Mouse (Mus musculus) gastrocnemius, adult 18-20 months (tissue): ENCODE data around the gene Minpp1. TPM values are rescaled to one million over a fixed set of nuclear protein-coding genes. Genes with fewer than 3 reads are reported as not detected.

Source experiments
- DNase-seq: peaks from one replicate; pipeline ENCODE4 v3.0.0; 2021; ENCODE audit warnings: low spot score
- total RNA-seq, 2 experiments: library from RNA; stranded (reverse); gene quantifications; 2 replicates each; pipeline ENCODE4 v1.2.3; 2021

Gene Minpp1
- total RNA-seq, 2 experiments from 2014 or later = 13.9 to 14.0 TPM

DNA sequence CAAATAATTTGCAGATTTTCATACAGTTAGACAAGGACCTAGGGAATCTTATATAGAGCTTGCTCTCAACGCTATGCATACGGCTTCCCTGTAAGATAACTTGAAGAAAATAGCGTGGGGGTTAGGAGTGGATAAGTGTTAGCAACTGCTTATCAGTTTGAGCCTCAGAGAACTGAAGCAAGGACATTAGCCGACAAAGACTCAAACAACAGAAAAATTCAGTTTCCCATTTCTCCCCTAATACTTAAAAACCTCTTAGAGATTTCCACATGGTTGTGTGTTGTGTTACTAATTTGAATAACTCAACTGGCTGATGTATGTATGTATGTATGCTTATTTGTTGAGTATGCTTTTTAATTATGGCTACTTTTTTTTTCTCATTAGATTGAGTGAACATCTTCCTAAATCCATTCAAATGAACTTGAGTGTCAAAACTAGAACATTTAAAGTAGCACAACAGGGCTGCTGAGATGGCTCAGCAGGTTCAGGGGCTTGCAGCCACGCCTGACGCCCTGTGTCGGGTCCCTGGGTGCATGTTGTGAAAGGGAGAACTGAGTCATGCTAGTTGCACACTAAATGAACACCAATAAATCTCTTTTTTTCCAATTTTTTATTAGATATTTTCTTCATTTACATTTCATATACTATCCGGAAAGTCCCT, 2.2 kb downstream of the Minpp1 start:
- no peak for DNase-seq

DNA sequence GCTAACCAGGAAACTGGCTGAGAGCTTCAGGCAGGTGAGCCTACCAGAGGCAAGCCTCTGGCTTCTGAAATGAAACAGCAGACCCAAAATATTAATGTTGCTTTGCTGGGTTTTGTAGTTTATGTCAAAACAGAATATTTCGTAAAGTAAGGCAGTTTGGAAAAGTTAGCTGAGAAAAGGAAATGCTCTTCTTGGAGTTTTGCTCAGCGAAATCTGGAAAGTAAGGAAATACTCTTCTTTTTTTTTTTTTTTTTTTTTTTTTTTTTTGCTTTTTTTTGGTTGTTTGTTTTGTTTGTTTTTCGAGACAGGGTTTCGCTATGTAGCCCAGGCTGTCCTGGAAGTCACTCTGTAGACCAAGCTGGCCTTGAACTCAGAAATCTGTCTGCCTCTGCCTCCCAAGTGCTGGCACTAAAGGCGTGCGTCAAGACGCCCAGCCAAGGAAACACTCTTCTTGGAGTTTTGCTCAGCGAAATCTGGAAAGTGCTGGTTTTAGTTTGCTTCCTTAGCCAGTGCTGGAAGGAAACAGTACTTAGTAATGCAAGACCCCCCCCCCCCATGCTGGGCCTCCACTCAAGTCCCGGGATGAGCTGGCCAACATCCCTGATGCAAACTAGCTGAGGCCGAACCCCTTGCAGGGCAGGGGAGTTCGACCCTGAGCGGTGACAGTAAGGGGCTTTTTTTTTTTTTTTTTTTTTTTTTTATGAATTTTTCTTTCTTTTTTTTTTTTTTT, 3.8 kb downstream of the Minpp1 start:
- DNase-seq = no peak

DNA sequence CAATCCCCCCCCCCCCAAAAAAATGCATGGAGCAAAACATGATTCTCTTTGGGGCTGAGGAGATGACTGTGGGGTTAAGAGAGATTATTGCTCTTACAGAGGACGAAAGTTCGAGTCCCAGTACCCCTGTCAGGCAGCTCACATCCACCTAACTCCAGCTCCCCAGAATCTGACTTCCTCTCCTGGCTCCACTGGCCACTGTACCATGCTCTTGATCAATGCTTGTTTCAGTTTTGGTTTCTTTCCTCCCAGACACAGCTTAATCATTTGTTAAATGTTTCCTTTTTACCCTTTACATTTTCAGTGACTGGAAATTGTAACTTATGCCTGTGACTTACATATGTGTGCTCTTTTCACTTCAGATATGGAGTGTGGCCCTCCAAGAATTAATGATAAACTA, 5.4 kb downstream of the Minpp1 start:
- no peak for DNase-seq

DNA sequence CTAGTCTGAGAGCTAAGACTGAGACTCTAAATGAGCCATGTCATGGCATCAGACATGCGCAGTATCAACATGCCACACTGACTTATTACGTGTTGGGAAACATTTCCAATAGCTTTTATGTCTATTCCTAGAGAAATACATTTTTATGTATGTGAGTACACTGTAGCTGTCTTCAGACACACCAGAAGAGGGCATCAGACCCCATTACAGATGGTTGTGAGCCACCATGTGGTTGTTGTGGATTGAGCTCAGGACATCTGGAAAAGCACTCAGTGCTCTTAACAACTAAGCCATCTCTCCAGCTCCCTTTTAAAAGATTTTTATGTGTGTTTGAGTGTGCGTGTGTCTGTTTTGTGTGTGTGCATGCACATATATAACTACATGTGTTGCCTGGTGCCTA, 6.8 kb downstream of the Minpp1 start:
- DNase-seq = no peak

DNA sequence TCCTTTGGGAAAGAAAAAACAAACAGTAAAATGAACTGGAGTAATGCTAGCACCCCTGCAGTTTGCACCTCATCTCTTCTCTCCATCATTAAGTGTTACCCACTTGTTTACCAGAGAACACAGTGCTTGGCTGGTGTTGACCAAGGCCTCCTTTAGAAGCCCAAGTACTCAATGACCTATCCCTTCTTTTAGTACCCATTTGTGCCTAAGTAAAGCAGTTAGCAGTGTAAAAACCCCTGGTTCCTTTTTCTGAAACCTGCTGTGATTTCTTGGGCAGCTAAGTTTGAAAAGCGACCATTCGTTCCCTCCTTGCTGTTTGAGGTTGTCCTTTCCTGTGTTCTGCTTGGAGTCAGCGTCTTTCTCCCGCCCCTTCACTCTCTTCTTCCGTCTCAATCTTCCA, 7.4 kb downstream of the Minpp1 start:
- DNase-seq = no peak

DNA sequence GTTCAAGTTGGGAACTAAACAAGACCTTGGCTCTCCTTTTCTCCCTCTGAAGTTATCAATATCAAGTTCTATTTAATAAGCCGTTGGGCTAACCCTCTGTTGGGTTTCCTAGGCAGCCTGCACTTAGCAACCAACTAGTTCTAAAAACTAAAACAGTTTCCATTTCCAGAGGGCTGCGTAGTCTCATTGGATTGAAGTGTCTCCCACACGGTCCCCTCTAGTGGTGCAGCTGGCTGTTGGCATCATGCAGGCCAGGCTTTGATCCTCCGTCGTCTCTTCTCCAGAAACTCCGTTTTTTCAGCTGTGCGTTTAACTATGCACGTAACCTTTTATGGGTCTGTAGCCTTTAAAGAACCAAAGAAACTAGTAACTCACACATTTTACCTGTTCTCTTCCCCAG, 7.9 kb downstream of the Minpp1 start:
- no peak for DNase-seq

DNA sequence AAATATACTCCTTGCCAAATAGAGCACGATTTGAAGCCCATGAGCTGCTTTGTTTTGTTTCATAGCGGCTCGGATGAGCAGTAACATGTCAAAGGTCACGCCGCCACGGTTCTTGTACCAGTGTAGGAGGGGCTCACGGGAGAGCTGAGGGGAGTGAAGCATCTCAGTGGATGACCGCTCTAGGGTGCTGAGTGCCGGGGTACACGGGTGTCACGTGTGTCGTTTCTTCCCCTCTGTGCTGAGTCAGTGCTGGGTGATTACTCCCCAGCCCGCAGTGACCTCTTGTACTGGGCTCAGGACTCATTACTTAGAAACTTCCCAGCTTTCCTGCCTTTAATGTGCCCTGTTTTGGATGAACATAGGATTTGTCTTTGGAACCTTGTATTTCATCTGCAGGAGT, 9.0 kb downstream of the Minpp1 start:
- DNase-seq = no peak

DNA sequence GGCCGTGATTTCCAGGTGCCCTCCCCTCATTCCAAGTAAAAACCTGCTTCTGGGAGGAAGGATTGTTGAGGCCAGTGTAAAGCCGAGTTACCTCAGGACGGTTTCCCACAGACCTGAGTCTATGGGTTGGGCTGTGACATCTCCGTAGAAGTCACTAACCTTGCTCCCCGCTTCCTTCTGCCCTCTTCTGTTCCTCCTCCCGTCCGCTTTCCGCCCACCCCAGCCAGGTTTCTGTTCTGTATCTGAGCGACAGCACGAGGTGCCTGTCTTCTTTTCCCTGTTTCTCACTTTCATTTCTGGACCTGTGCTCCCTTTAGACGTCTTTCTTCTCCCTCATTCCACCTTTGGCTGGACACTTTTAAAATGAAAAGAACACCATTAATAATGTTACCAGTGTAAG, 9.5 kb downstream of the Minpp1 start:
- no peak for DNase-seq

DNA sequence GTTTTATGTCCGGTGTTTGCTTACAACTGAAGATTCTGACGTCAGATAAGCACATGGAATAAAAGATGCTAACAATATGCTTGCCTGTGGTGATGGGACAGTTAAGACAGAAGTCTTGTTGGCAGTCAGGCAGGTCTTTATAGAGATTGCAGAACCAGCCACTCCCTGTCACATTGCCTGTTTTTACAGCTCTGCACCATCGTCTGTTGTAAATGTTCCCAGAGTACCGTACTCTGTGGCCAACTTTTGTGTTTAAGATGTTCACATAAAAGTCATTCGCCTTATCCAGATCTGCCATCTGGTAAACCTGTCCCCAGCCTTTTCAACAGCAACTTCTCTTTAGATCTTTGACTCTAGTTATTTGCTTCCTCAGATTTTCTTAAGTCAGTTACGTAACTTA, 11.8 kb downstream of the Minpp1 start:
- DNase-seq = no peak

DNA sequence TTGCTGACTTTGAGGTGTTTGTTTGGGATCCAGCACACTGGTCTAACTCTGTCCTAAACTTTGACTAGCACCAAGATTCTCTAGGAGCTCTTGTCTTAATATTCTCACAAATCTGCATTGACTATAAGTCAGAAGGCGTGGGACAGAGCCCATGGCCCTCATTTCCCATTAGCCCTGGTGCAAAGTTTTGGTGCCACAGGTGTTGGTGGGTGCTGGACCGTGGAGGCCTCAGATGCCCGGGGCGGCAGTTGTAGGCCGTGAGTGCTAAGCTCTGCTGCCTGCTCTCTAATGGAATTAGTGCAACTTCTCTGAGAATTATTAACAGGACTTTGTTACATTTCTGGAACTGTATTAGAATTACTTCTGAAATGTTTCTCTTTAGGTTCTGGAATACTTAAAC, 12.4 kb downstream of the Minpp1 start:
- DNase-seq = no peak

DNA sequence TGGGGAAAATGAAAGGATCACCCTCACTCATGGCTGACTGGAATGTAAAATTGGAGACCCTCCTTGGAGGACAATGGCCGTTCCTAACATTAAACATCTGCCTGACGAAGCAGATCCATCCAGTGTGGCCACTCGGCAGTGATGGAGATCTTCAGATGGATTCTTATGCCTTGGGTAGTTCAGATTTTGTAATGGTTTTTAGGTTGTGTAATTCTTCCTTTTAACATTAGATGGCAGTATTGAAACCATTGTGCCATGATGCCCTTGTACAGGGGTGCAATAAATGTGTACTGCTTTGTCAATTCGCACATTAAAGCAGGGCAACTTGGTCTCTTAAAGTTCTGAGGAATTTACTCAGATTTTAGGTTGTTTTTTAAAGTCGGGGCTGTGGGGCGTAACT, 15.8 kb downstream of the Minpp1 start:
- no peak for DNase-seq

DNA sequence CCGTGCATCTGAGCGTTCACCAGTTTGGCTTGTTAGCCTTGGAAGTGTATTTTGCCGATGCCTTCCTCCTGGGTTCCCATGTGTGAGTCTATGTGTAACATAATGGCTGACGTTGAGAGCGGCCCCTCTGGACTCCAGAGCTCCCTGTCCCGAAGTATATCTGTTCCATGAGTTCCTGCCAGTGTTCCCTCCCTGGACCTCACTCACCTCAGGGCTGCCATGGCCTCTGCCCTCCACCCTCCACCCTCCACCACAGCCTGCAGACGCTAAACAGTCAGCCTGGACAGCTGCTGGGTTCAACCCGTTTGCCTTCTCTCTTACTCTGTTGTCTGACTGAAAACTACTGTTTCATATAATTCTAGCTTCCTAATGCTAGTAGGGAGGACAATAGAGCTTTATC, 20.5 kb downstream of the Minpp1 start:
- no peak for DNase-seq

DNA sequence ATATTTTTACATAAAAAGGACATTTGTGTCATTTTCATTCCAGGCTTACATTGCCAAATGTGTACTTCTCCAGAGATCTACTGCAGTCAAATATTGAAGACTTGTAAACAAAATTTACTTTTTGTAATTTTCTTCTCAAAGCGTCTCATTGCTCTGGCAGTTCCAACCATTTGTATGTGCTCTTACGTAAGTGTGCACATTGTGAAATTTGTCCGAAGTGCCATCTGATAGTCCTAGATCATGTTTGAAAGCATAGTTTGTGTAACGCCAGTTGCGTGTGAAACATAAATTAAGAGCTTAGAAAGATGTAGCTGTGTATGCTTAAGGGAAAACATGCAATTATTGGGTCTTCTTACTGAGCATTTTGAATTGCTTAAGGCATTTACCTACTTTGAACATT, 20.9 kb downstream of the Minpp1 start:
- no peak for DNase-seq

DNA sequence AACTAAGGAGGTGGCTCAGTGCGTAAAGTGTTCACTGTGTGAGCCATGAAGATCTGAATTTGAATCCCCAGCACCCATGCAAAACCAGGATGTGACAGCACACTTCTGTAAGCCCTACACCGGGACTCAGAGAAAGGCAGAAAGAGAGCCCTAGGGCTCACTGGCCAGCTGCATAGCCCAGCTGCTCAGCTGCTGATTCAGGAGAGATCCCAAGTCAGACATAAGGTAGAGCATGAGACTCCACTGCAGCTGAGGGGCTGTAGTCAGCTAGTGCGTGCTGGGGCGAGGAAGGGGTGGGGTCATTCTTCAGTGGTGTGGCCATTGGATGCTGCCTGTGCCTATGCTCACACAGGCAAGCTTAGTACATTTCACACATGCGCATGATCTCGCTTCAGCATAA, 21.5 kb downstream of the Minpp1 start:
- DNase-seq = no peak

DNA sequence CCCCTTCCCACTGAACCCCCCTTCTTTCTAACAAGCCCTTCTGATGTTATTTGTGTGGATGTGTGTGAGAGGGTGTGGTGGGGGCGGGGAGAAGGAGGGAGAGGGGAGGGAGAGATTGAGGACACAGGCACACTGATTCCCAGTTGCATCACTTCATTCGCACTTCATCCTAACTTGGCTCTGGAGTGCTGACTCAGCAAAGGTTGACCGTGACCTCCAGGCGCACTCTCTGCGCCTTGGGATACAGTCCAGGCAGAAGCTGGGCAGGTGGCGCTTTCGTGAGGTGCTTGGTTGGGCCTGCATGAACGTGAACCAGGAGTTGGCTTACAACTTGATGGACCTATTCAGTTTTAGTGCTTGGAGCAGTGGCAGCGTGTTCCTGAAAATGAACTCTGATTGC, 22.0 kb downstream of the Minpp1 start:
- DNase-seq = no peak

DNA sequence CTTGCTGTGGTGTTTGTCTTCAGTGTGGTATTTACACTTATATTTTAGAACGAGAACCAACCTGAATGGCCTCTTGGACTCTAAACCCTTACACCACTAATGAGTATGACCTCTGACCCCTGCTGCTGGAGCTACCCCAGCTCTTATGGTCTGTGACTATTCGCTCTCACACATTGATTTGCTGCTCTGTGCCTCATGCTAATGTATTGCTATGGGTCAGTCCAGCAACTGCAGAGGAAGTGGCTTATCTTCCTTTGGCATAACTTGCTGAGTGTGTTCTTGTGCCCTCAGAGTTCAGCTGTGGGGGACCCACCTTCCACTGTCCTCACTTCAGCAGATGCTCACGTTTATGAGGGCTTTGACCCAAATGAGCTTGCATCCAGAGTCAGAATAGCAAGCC, 24.7 kb downstream of the Minpp1 start:
- DNase-seq = no peak

DNA sequence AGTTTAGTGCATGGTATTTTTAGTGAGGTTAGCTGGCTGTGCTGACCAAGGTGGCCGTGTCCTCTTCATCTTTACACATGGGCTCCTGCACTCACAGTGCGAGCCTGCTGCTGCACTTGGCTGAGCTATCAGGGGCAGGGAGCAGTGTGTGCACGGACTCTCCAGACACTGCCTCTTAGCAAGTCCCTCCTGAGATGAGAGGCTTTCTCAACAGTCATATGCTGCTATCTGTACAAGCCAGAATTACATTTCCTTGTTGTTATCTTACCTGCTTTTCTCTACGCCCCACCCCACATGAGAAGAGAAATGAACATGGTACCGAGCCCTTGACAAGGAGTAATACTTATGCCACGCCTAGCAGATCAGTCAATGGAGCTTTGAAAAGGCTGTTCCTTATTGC, 25.4 kb downstream of the Minpp1 start:
- no peak for DNase-seq

DNA sequence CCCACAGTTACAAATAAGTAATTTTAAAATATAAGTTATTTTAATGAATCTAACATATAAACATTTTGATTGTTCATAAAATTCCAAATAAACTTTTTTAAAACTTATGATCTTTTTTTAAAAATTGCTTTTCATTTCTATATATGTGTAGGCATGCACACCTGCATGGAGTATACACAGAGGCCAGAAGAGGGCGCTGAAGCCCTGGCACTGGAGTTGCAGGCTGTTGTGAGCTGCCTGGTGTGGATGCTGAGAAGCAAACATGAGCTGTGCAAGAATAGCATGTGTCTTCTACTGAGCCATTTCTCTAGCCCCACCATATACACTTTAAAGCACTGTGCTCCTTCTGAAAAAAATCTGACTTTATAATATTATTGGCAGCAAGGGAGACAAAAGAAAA, 26.9 kb downstream of the Minpp1 start:
- no peak for DNase-seq

DNA sequence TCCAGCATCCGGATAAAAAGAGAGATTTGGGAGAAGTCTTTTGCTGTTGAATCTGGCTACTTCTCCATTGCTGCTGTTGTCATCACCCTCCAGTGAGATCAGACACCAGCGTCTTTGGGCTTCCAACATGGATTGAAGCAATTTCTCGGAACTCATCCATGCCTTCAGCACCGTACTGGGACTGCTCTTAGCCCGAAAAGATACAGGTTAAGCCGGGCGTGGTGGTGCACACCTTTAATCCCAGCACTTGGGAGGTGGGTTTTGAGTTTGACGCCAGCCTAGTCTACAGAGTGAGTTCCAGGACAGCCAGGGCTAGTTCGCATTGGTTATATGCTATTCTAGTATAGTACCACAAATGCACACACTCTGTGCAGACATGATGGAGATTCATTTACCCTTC, 31.0 kb downstream of the Minpp1 start:
- no peak for DNase-seq

DNA sequence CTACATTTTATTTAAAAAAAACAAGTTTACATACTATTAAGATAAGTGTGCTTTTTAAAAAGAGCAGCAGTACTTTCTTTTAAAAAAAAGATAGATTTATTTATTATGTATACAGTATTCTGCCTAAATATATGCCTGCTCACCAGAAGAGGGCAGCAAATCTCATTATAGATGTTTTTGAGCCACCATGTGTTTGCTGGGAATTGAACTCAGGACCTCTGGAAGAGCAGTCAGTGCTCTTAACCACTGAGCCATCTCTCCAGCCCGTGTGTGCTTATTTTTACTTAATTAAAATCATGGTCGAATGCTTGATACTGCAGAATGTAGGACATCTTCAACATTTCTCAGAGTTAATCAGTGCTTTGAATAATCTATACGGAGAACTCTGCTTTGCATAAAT, 35.9 kb downstream of the Minpp1 start:
- no peak for DNase-seq

DNA sequence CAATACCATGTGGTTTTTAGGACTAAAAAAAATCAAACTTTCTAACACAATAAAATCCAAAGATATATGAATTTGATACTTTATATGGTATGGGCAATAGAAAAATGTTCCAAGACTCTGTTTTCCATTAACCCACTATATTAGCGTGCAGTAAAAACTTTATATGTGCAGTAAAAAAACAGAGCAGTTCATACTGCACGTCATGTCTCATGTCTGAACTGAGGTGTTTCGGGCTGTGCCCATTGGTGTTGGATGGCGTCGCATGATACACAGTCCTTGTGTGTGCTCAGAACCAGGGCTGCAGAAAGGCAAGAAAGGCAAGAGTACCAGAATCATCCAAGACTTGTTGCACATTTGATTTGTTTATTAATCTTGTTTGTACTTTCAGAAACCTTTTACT, 36.7 kb downstream of the Minpp1 start:
- DNase-seq = no peak

DNA sequence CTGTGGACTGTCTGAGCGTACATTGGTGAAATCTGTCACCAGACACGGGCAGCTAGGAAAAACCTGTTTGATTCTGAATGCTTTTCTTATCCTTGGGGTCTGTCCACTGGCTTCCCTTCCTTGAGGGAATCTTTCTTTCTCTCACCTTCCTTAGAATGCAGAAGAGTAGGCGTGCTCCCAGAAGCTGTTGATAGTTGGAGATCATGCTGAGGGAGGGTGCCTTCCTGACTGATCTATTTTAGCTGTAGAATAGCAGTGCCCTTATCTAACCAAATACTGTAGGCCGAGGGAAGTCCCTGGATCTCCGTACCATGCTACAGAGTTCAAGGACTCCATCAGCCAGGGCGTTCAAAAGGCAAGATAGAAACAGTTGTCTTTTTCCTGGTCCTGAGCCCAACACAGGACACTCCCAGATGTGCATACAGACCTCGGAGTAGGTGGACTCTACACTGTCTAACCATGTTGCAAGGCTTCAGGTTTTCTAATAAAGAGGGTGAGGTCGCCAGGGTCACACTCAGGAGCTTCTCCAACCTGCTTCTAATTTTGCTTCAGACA, 37.3 kb downstream of the Minpp1 start:
- DNase-seq = no peak

DNA sequence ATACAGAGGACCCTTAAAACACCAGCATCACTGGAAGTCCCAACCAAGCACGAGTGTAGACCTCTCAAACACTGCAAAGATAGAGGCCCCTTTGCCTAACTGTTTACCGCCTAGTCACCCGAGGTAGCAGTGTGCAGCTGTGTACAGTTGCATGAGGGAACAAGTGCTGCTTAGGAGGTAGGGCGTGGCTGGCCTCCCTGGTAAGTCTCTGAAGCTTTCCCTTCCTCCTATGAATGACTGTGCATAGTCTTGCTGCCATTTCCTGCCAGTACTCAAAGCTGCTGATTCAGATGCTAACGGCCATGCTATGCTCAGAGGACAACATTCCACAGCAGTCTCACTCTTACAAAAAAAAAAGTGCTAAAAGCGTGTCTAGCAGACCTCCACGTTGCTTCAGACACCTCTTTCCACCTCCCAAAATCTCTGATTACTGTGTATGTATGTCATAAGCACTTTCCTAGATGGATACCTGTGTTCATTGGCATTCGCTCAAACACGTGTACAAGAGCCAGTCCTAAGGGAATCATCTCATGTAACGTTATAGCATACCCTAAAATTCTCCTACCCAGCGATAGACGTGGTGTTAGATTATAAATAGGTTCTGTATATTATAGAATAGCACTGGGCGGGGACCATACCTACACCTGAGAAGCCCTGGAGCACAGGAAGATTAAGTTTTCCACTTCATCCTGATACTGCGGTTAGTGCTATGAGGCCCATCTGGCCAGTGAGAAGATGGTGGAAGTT, 38.4 kb downstream of the Minpp1 start:
- no peak for DNase-seq
